Mouse (Mus musculus) macrophage (primary cell): Measurements from ENCODE around the gene Cfap97. TPM values are rescaled to one million over a fixed set of nuclear protein-coding genes. Genes with fewer than 3 reads are reported as not detected.
A peak's percentile ranks its signal among the peaks of the same experiment; 100 is the strongest.

ENCODE experiments used
- H3K27ac ChIP-seq: fragments of 350-480 bp; formaldehyde crosslinking; 2 replicates; pipeline ENCODE4 v1.9.0; 2021
- H3K36me3 ChIP-seq: fragments of 350-480 bp; formaldehyde crosslinking; 2 replicates; pipeline ENCODE4 v1.9.0; 2021; ENCODE audit errors: inconsistent target
- H3K4me3 ChIP-seq: fragments of 350-480 bp; formaldehyde crosslinking; 2 replicates; pipeline ENCODE4 v1.9.0; 2021; ENCODE audit errors: inconsistent target
- H3K79me2 ChIP-seq: fragments of 350-480 bp; formaldehyde crosslinking; 2 replicates; pipeline ENCODE4 v1.9.0; 2021; ENCODE audit errors: inconsistent target
- WGBS: methylation state at CpG from one replicate; pipeline ENCODE4 v1.1.7; 2026; ENCODE audit warnings: inconsistent platforms; ENCODE audit not compliant: missing documents; 5-methylcytosine and 5-hydroxymethylcytosine counted together
- polyA plus RNA-seq: library from polyadenylated mRNA; stranded (reverse); fragments of 250-400 nt; gene quantifications from 3 replicates; pipeline ENCODE4 v1.2.4, GENCODE M21; 2018; ENCODE audit warnings: inconsistent platforms

Cfap97 gene
- polyA plus RNA-seq, 1 experiment from 2014 or later: 10.8 TPM

DNA sequence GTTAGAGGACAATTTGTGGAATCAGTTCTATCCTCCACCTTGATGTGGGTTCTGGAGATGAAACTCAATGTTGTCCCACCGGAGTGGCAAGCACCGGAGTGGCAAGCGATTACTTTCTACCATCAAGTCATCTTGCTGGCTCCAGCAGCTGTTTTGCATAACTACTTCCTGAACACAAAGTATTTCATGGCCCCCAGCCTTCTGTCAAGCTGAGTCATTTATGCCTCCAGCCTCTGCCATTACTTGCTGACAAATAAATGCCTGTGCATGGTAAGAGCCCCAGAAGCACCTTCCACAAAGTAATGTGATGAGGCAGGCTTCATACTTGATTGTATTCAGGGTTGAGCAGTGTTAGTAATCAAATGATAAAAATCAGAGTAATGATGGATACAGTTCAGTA, 45.3 kb downstream of the Cfap97 start:
- H3K4me3 ChIP-seq: no peak overlapping the region
- H3K36me3 ChIP-seq: peaks cover 7% of the 10 kb centered on the region
- no peak overlapping the region for H3K27ac ChIP-seq
- 75% methylated on average over 3 of the region's 3 CpGs for WGBS
- H3K79me2 ChIP-seq: no peaks in the 10 kb centered on the region

DNA sequence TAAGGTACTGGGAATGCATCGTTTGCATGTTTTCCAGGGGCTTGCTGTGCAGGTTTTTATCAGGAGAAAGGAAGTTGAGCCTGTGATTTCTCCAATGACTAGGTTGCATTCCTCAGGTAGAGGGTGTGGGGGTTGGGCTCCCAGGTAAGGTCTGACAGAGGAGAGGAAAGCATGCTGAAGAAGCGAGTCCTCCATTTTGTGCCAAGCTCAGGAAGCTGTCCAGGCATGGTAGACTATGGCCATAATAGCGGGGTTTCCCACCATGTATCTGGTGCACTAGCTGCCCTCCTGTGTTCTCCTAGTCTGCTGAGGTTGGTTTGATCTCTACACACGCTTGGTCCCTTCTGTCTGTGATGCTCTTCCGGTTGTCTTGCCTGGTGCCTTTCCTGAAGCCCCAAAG, 46.1 kb downstream of the Cfap97 start:
- Histone ChIP-seq H3K36me3 (no peaks in the 10 kb centered on the region), H3K27ac (no peak overlapping the region), H3K4me3 (no peak overlapping the region), H3K79me2 (no peaks in the 10 kb centered on the region)
- 97% methylated on average over 5 of the region's 5 CpGs for WGBS

DNA sequence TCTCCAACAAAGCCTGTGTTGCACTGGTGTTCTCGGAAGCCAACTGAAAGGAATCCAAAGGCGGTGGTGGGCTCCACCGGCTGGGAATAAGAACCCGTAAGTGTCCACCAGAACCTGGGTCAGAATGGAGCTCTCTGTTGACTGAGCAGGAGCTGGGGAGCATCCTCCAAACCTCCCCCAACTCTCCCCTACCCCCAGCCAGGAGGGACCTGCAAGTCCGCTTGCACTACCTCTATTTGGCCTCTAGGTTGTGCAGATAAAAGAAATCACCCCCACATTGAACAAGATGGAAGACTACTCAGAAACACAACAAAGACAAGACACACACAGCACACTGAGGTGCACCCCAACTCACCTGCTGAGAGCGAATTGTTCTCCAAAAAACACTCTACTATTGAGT, 50.8 kb downstream of the Cfap97 start:
- H3K36me3 ChIP-seq: peaks cover 16% of the 10 kb centered on the region; the same call in 1 of the 2 replicates
- no peak overlapping the region for H3K27ac ChIP-seq
- H3K79me2 ChIP-seq: no peaks in the 10 kb centered on the region
- H3K4me3 ChIP-seq: no peak overlapping the region
- WGBS: 96% methylated on average over 6 of the region's 6 CpGs

DNA sequence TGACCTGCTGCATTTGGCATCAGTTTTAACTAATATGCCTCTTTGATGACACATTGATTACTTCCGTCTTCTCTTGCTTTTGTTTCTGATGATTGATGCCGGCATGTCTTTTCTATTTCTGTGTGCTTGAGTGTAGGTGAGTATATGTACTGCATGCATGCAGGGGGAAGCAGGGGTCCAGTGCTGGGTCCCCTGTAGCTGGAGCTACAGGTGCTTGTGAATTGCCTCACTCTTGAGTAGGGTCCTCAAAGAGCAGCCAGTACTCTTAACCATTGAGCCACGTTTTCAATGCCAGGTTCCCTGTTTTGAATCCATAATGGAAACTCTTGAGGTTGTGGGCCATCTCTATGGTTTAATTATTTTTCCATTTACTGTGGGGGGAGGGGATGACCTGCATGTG, 52.7 kb downstream of the Cfap97 start:
- Histone ChIP-seq H3K36me3 (peaks cover 27% of the 10 kb centered on the region; the same call in 1 of the 2 replicates), H3K27ac (no peak overlapping the region)
- 100% methylated on average over 3 of the region's 3 CpGs for WGBS

DNA sequence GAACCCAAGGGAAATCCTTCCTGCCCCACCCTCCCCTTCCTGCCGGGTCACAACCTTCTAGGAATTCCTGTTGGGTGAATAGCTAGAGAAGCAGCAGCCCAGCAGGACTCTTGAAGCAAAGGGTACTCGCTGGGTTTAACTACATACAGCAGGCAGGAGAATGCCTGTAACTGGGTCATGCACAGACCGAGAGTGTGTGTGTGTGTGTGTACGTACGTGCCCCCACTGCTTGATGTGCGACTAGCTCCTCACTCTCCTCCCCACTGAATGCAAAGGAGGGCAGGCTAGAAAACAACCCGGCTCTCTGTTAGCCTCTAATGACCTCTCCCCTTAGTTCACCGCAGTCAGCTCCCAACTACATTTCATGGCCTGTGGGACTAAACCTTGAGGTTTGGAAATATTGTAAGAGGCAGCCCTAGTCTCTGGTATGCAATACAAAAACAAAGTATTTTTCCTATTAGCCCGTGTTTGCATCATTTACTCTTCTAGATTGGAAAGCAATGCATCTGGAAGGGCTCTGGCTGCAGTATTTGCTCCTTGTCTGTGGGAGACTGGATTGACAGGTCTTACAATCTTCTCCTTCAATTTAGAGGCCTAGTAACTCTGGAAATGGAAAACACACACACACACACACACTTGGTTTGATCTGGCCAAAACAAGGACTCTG, 53.5 kb downstream of the Cfap97 start:
- 97% methylated on average over 9 of the region's 9 CpGs for WGBS
- peaks cover 27% of the 10 kb centered on the region; the same call in 1 of the 2 replicates for H3K36me3 ChIP-seq
- peaks cover 16% of the 10 kb centered on the region for H3K79me2 ChIP-seq
- no peak overlapping the region for H3K27ac ChIP-seq
- H3K4me3 ChIP-seq: no peak overlapping the region

More for the DNA sequence above, 52.7 kb downstream of the Cfap97 start:
- Histone ChIP-seq H3K4me3 (no peak overlapping the region), H3K79me2 (peaks cover 8% of the 10 kb centered on the region)

DNA sequence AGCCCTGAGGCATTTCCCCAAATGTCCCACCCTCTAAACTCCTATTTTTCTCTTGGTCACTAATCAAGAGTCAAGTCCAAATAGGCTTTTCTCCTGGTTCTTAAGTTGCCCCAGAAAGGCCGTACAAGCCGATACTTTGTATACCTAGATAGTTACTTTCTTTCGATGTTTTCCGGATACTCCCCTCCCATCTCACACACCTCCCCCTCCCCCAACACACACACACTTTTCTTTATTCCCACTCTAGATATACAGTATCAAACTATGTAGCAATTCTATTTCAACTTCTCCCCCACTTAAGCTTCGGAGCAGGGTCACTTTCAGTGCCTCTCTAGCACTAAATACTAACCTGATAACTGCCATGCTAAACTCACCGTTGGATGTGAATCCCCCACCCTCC, 54.5 kb downstream of the Cfap97 start:
- H3K4me3 ChIP-seq: no peak overlapping the region
- peaks cover 27% of the 10 kb centered on the region; the same call in 1 of the 2 replicates for H3K36me3 ChIP-seq
- H3K27ac ChIP-seq: no peak overlapping the region
- WGBS: 93% methylated on average over 6 of the region's 6 CpGs
- H3K79me2 ChIP-seq: peaks cover 19% of the 10 kb centered on the region

DNA sequence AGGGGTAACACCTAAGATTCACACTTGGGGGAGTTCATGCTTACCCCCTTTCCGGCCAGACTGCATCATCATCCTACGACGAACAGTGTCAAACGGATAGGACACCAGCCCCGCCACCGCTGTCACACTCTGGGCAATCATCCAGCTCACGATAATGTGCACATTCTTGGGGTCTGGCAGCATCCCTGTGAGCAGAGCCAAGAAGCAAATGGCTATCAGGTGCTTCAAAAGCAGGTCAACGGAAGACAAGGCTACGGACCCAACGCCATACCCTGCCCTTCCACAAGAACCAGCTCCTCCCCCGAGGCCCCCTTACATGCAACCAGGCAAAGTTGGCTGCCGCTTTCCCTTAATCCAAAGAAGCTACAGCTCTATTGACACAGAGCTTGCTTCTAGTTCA, 56.8 kb downstream of the Cfap97 start:
- Histone ChIP-seq H3K36me3 (peaks cover 27% of the 10 kb centered on the region; the same call in 1 of the 2 replicates), H3K27ac (no peak overlapping the region), H3K79me2 (peaks cover 19% of the 10 kb centered on the region), H3K4me3 (no peak overlapping the region)
- 94% methylated on average over 12 of the region's 12 CpGs for WGBS

DNA sequence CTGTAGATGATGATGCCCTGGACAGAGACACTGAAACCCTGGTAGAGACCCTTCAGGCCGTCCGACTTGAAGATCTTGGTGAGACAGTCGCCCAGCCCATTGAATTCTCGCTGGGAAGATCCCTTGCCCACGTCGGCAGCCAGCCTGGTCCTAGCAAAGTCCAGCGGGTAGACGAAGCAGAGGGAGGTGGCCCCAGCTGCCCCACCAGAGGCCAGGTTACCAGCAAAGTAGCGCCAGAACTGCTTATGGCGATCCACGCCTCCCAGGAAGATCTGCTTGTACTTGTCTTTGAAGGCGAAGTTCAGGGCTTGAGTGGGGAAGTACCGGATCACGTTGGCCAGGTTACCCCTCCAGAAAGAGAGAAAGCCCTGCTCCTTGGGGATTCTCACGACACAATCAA, 57.5 kb downstream of the Cfap97 start:
- Histone ChIP-seq H3K79me2 (peaks cover 19% of the 10 kb centered on the region), H3K36me3 (peaks cover 27% of the 10 kb centered on the region; the same call in 1 of the 2 replicates), H3K4me3 (no peak overlapping the region), H3K27ac (no peak overlapping the region)
- WGBS: 95% methylated on average over 14 of the region's 15 CpGs

DNA sequence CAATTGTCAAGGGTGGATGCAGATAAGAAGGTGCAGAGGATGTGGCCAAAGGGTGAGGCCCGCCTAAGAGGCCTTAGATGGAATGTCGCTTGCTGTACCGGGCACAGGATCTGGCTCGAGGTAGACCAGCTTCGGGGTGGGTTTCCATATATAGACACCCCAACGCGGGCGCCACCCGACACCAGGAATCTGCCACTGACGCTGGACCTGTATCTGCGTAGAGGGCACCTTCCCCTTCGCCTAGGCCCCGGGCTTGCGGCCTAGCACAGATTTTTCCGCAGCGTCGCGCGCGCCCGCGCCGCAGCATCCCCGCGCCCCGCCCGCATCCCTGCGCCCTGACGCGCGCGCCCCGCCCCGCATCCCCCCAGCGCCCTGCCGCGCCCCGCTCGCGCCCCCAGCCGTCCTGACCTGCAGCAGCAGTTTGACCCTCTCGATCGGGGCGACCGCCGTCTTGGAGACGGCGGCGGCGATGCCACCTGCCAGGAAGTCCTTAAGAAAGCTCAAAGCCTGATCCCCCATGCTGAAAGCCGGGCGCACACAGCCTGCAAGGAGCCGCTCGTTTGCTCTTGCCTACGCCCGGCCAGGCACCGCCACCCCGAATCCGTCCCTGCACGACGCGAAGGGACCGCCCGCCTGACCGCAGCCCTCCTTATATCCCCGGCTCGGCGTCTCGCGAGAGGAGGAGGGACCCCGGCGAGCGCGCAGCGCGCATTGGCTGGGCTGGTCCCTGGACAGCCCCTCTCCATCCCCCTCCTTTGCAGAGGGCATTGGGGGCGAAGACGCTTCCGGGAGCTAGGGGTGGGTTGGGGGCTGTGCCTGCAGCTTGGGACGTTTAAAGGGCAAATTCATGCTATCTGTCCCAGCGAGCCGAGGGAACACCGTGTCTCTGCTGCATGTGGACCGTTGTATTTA, 59.1 kb downstream of the Cfap97 start, which contains the start of gene Slc25a4:
Gene Slc25a4, minus strand, starts transcription at position 881 of the 912 bp plus-strand sequence.
- peak within 1 kb of the TSS; percentile 75 for H3K4me3 ChIP-seq
- peaks cover 27% of the 10 kb centered on the region; the same call in 1 of the 2 replicates for H3K36me3 ChIP-seq
- peak within 1 kb of the TSS; percentile 46 for H3K27ac ChIP-seq
- H3K79me2 ChIP-seq: peaks cover 19% of the 10 kb centered on the region
- 1% methylated on average over 57 of the region's 84 CpGs for WGBS

DNA sequence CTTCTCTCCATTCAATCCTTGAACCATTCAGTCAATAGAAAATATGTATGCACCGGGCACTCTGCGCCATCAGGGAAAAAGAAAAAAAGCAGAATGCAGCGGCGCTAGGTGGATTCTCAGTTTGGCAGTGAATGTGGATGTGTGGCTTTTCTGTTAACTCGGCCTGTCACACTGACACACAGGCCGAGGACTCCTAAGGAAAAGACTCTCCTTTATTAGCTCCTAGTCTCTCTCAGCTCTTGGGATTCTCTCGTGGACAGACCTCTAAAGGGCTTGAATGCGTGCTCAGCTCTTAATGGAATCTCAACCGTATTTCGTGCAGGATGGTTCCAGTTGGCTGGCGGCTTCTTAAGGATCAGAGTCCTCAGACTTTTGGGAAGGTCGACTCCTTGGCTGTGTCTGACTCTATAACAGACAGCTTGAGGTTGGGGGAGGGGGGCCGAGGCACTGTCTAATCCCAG, 60.1 kb downstream of the Cfap97 start:
- 47% methylated on average over 13 of the region's 13 CpGs for WGBS
- Histone ChIP-seq H3K4me3 (peak overlapping the region; percentile 75), H3K27ac (peak overlapping the region; percentile 46; the same call in 1 of the 2 replicates), H3K36me3 (peaks cover 17% of the 10 kb centered on the region; the same call in 1 of the 2 replicates), H3K79me2 (peaks cover 19% of the 10 kb centered on the region)

DNA sequence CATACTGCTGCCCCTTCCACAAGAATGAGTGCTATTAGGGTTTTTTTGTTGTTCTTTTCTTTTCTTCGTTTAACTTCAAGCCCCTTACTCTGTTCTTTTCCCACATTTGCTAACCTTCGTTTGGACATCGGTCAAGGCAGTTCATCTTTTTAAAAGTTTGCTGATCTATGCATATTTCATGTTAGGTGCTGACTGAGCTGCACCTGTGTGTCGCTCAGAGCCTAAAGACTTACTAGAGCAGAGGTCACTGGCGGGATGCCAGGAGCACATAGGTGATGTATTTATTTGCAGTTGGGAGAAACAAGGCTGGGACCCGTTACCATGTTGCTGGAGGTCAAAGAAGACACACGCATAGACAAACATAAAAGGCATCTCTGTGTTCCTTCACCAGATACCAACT, 60.6 kb downstream of the Cfap97 start:
- Histone ChIP-seq H3K4me3 (no peak overlapping the region), H3K79me2 (peaks cover 19% of the 10 kb centered on the region), H3K27ac (no peak overlapping the region), H3K36me3 (peaks cover 12% of the 10 kb centered on the region; the same call in 1 of the 2 replicates)
- 85% methylated on average over 6 of the region's 7 CpGs for WGBS

DNA sequence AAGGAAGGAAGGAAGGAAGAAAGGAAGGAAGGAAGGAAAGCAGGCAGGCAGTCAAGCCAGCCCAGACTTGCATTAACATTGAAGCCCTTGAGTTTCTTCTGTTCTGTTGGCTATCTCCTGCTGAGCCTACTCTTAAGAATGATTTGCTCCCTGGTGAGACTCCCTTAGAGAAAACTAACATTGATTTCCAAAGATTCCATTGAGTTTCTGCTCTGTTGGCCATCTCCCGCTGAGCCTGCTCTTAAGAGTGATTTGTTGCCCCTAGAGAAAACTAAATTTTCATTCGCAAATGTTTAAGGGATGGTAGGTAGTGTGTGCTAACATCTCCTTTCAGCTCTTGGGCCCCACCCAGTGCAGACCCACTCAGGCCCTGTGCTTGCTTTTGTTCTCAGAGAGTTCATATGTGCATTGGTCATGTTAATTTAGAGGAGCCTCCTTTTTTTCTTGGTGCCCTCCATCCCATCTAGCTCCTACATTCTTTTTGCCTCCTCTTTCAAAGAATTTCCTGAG, 62.5 kb downstream of the Cfap97 start:
- Histone ChIP-seq H3K4me3 (no peak overlapping the region), H3K79me2 (peaks cover 14% of the 10 kb centered on the region), H3K27ac (no peak overlapping the region), H3K36me3 (no peaks in the 10 kb centered on the region)
- WGBS: 94% methylated on average over 2 of the region's 2 CpGs

DNA sequence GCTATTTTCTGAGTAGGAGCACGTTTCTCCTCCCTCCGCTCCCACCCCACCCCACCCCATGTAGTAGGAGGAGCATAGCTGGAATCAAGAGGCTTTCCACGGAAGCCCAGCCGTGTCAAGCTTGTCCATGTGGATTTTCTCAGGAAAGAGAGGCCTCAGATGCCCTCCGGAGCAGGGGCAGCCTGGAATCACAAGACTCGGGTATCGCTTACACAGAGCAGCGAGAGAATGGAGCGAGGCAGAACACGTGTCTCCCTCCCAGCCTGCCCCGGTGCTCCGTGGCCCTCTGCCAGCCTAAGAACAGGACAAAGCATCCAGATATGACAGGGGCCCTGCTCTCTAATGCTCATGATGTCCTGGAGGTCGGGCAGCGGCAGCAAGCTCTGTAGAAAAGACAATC, 65.3 kb downstream of the Cfap97 start:
- WGBS: 6% methylated on average over 14 of the region's 14 CpGs
- H3K79me2 ChIP-seq: no peaks in the 10 kb centered on the region
- peak overlapping the region; percentile 17; the same call in 1 of the 2 replicates for H3K4me3 ChIP-seq
- no peak overlapping the region for H3K27ac ChIP-seq
- H3K36me3 ChIP-seq: no peaks in the 10 kb centered on the region

DNA sequence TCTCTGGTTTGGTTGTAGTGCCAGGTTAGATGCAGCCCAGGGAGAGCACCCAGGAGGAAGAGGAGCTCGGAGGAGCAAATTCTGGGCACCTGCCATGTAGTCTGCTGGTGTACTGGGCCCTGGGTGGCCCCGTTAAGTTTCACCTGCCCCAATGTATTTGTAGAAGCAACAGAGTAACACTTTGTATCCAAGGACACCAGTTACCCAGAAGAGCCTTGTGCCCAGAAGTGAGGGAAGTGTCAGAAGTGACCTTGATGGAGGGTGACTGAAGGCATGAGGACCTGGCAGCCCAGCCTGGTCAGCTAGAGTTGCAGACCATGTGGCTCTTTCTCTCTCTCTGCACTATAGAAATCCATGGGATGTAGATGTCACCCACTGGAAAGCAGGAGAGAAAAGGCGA, 69.0 kb downstream of the Cfap97 start:
- H3K27ac ChIP-seq: no peak overlapping the region
- H3K4me3 ChIP-seq: no peak overlapping the region
- 92% methylated on average over 3 of the region's 3 CpGs for WGBS
- H3K79me2 ChIP-seq: no peaks in the 10 kb centered on the region
- H3K36me3 ChIP-seq: no peaks in the 10 kb centered on the region
